Mouse (Mus musculus) liver, embryonic 11.5 days (tissue): Measurements from ENCODE around the gene Arl8b. TPM values are rescaled to one million over a fixed set of nuclear protein-coding genes. Genes with fewer than 3 reads are reported as not detected.
A peak's percentile ranks its signal among the peaks of the same experiment; 100 is the strongest.

Source experiments
- ATAC-seq: fragments of 200-750 bp; cut with Nextera tagmentation; replicated peaks from 2 replicates; pipeline ENCODE4 v1.8.0; 2017; ENCODE audit warnings: moderate number of reproducible peaks, mild to moderate bottlenecking, moderate TSS enrichment, moderate library complexity; ENCODE audit not compliant: low FRiP score
- DNase-seq: peaks from one replicate; pipeline ENCODE4 v3.0.0-alpha.2; 2017; ENCODE audit warnings: low spot score
- H3K27ac ChIP-seq: fragments of 300-500 bp; sonication (generic); 2 replicates; pipeline ENCODE4 v1.5.1; 2014; ENCODE audit warnings: mild to moderate bottlenecking, low read depth, low read length, control low read depth
- H3K27me3 ChIP-seq: fragments of 300-500 bp; sonication (generic); replicated peaks from 2 replicates; pipeline ENCODE4 v1.6.1; 2014; ENCODE audit warnings: low read length, mixed read lengths; ENCODE audit not compliant: control insufficient read depth, insufficient read depth
- H3K36me3 ChIP-seq: fragments of 300-500 bp; sonication (generic); 2 replicates; pipeline ENCODE4 v1.6.1; 2014; ENCODE audit warnings: mild to moderate bottlenecking, low read length, moderate library complexity, mixed read lengths; ENCODE audit not compliant: control insufficient read depth, insufficient read depth
- H3K4me1 ChIP-seq: fragments of 300-500 bp; sonication (generic); replicated peaks from 2 replicates; pipeline ENCODE4 v1.6.1; 2014; ENCODE audit warnings: low read length, mixed read lengths; ENCODE audit not compliant: control insufficient read depth, insufficient read depth
- H3K4me2 ChIP-seq: fragments of 300-500 bp; sonication (generic); 2 replicates; pipeline ENCODE4 v1.6.1; 2014; ENCODE audit warnings: mild to moderate bottlenecking, control low read depth, moderate library complexity
- H3K4me3 ChIP-seq: fragments of 300-500 bp; sonication (generic); 2 replicates; pipeline ENCODE4 v1.5.1; 2014; ENCODE audit warnings: low read depth, low read length, control low read depth
- H3K9ac ChIP-seq: fragments of 300-500 bp; sonication (generic); 2 replicates; pipeline ENCODE4 v1.6.1; 2014; ENCODE audit warnings: low read depth, low read length, control low read depth
- H3K9me3 ChIP-seq: fragments of 300-500 bp; sonication (generic); 2 replicates; pipeline ENCODE4 v1.6.1; 2016; ENCODE audit warnings: low read length, inconsistent platforms, mixed read lengths; ENCODE audit not compliant: control insufficient read depth
- WGBS: fragments of 180-500 bp; shearing (Covaris S2); extraction: QIAGEN DNeasy Blood & Tissue Kit; methylation state at CpG from one replicate; pipeline ENCODE4 v1.1.7; 2014; 5-methylcytosine and 5-hydroxymethylcytosine counted together
- polyA plus RNA-seq: library from polyadenylated mRNA; unstranded; fragments of >200 nt; fragmentation: Nextera tagmentation; extraction: Ambion mirVana; gene quantifications from 2 replicates; pipeline ENCODE4 v1.2.1, GENCODE M21; 2014

Gene Arl8b
- polyA plus RNA-seq = 64.1 and 81.5 TPM in 2 replicates

GRCm38 (mm10) chr6:108782526-108783183 lies at the start of gene Arl8b:
TSS of gene Arl8b (plus strand) at chr6:108783099.
- Histone ChIP-seq H3K4me2 (peak within 1 kb of the TSS; percentile 86), H3K9me3 (no peaks in the 10 kb centered on the region), H3K27ac (peak within 1 kb of the TSS; percentile 63), H3K4me3 (peak within 1 kb of the TSS; percentile 99), H3K9ac (peak within 1 kb of the TSS; percentile 97), H3K36me3 (peaks cover 2% of the 10 kb centered on the region; the same call in 1 of the 2 replicates), H3K27me3 (no peaks in the 10 kb centered on the region), H3K4me1 (peaks cover 18% of the 10 kb centered on the region)
- DNase-seq (peak; percentile 89), ATAC-seq (peak; percentile 91)
- 11% methylated on average over 32 of the region's 36 CpGs for WGBS

- ATAC-seq = no peak
Measured at GRCm38 (mm10) chr6:108735910-108736750, 46.8 kb upstream of the Arl8b start.

GRCm38 (mm10) chr6:108738463-108739203 lies 44.3 kb upstream of the Arl8b start:
- 74% methylated on average over 9 of the region's 9 CpGs for WGBS
- no peak for ATAC-seq

More at GRCm38 (mm10) chr6:108735910-108736750, 46.8 kb upstream of the Arl8b start:
- peak; percentile 51 for DNase-seq
- Histone ChIP-seq H3K9me3 (no peaks in the 10 kb centered on the region), H3K27ac (no peak overlapping the region), H3K4me3 (no peak overlapping the region), H3K36me3 (no peaks in the 10 kb centered on the region), H3K4me1 (no peaks in the 10 kb centered on the region), H3K9ac (no peak overlapping the region), H3K4me2 (no peak overlapping the region), H3K27me3 (no peaks in the 10 kb centered on the region)
- 48% methylated on average over 9 of the region's 9 CpGs for WGBS

GRCm38 (mm10) chr6:108740579-108740978 lies 42.3 kb upstream of the Arl8b start:
- Histone ChIP-seq H3K9me3 (no peaks in the 10 kb centered on the region), H3K27me3 (no peaks in the 10 kb centered on the region), H3K27ac (no peak overlapping the region), H3K4me1 (no peaks in the 10 kb centered on the region), H3K36me3 (no peaks in the 10 kb centered on the region), H3K4me2 (no peak overlapping the region), H3K4me3 (no peak overlapping the region), H3K9ac (no peak overlapping the region)
- no peak for DNase-seq
- WGBS = 56% methylated on average over 4 of the region's 4 CpGs
- no peak for ATAC-seq

More at GRCm38 (mm10) chr6:108738463-108739203, 44.3 kb upstream of the Arl8b start:
- no peak overlapping the region for H3K4me3 ChIP-seq
- no peak overlapping the region for H3K9ac ChIP-seq
- no peaks in the 10 kb centered on the region for H3K36me3 ChIP-seq
- no peak overlapping the region for H3K4me2 ChIP-seq
- H3K27ac ChIP-seq = no peak overlapping the region
- no peaks in the 10 kb centered on the region for H3K27me3 ChIP-seq
- H3K4me1 ChIP-seq = no peaks in the 10 kb centered on the region
- H3K9me3 ChIP-seq = no peaks in the 10 kb centered on the region
- DNase-seq = no peak

GRCm38 (mm10) chr6:108743730-108744129 lies 39.2 kb upstream of the Arl8b start:
- Histone ChIP-seq H3K9ac (no peak overlapping the region), H3K36me3 (no peaks in the 10 kb centered on the region), H3K4me1 (no peaks in the 10 kb centered on the region), H3K4me2 (no peak overlapping the region), H3K9me3 (no peaks in the 10 kb centered on the region), H3K4me3 (no peak overlapping the region), H3K27me3 (no peaks in the 10 kb centered on the region), H3K27ac (no peak overlapping the region)
- 92% methylated on average over 5 of the region's 5 CpGs for WGBS
- DNase-seq = no peak
- ATAC-seq = no peak

- no peaks in the 10 kb centered on the region for H3K36me3 ChIP-seq
- WGBS = 84% methylated on average over 7 of the region's 7 CpGs
- no peak overlapping the region for H3K27ac ChIP-seq
- no peak overlapping the region for H3K4me3 ChIP-seq
- no peaks in the 10 kb centered on the region for H3K9me3 ChIP-seq
- no peaks in the 10 kb centered on the region for H3K4me1 ChIP-seq
- H3K4me2 ChIP-seq = no peak overlapping the region
- ATAC-seq (no peak), DNase-seq (no peak)
- no peaks in the 10 kb centered on the region for H3K27me3 ChIP-seq
- H3K9ac ChIP-seq = no peak overlapping the region
Measured at GRCm38 (mm10) chr6:108751324-108751723, 31.6 kb upstream of the Arl8b start.

- Histone ChIP-seq H3K4me1 (no peaks in the 10 kb centered on the region), H3K4me2 (no peak overlapping the region), H3K9ac (no peak overlapping the region), H3K9me3 (no peaks in the 10 kb centered on the region), H3K4me3 (no peak overlapping the region), H3K36me3 (no peaks in the 10 kb centered on the region), H3K27me3 (no peaks in the 10 kb centered on the region), H3K27ac (no peak overlapping the region)
- WGBS = 51% methylated on average over 5 of the region's 5 CpGs
- no peak for ATAC-seq
- DNase-seq = no peak
Measured at GRCm38 (mm10) chr6:108752395-108752794, 30.5 kb upstream of the Arl8b start.

- no peak overlapping the region for H3K9ac ChIP-seq
- H3K4me3 ChIP-seq = no peak overlapping the region
- H3K4me1 ChIP-seq = no peaks in the 10 kb centered on the region
- H3K4me2 ChIP-seq = no peak overlapping the region
- no peak overlapping the region for H3K27ac ChIP-seq
- H3K9me3 ChIP-seq = no peaks in the 10 kb centered on the region
- ATAC-seq (no peak), DNase-seq (no peak)
- H3K27me3 ChIP-seq = no peaks in the 10 kb centered on the region
- H3K36me3 ChIP-seq = no peaks in the 10 kb centered on the region
- 84% methylated on average over 1 of the region's 1 CpGs for WGBS
Measured at GRCm38 (mm10) chr6:108753536-108753935, 29.4 kb upstream of the Arl8b start.
